Mouse (Mus musculus): Measurements from ENCODE around the gene Shb.

DNA sequence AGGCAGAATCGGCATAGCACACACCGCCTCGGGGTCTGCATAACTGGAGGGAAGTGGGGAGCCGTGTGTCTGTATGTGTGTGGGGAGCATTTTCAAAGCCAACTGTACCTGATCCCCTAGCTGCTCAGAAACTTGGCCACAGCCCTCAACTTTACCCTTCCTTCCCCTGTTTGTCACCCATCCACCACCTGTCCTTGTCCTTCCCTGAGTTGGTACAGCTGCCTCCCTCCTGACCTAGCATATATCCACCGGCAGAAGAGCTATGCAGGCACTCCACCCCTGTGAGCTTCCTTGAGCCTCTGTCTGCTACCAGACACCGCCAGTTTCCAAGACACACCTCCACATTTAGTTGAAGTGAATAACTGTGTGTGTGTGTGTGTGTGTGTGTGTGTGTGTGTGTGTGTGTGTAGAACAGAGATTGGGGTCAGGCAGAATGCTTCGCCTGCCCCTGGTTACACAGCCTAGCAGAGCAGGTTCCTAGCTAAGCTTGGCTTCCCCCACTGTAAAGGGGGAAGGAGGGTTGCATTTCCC lies 95.8 kb downstream of the Shb start:
- no peak for TF ChIP-seq CTCF (conservative IDR thresholded peaks at IDR 0.05 in 1 of 2, IDR thresholded peaks at IDR 0.05 in 1 of 2; ENCODE audit: low read depth in 2 of 2, low read length in 2 of 2)
- TF ChIP-seq MAFK (IDR thresholded peaks at IDR 0.05; ENCODE audit: insufficient replicate concordance, low read length) = no peak
- no peak for TF ChIP-seq POLR2A (IDR thresholded peaks at IDR 0.05; ENCODE audit: low read depth, low read length)
- TF ChIP-seq JUN (IDR thresholded peaks at IDR 0.05; ENCODE audit: insufficient read depth, low read depth, low read length) = no peak
- TF ChIP-seq EP300 (IDR thresholded peaks at IDR 0.05; ENCODE audit: low read length) = no peak
- no peak for TF ChIP-seq MXI1 (IDR thresholded peaks at IDR 0.05; ENCODE audit: low read depth, low read length)
- no peak for TF ChIP-seq ZNF384 (IDR thresholded peaks at IDR 0.05; ENCODE audit: low read depth, low read length)

All from CH12.LX (cell line).